Mouse (Mus musculus) G1E (cell line): ENCODE results near the gene Tubb4a.

Source experiments
- CTCF ChIP-seq: IDR thresholded peaks from 2 replicates; pipeline ENCODE4 v1.5.1; 2012; ENCODE audit warnings: low read depth, low read length, inconsistent platforms, mixed read lengths
- GATA1 ChIP-seq: IDR thresholded peaks from 2 replicates; pipeline ENCODE4 v1.6.1; 2012; ENCODE audit warnings: borderline replicate concordance, low read length, inconsistent platforms, mixed read lengths
- GATA2 ChIP-seq: IDR thresholded peaks from 2 replicates; pipeline ENCODE4 v1.6.1; 2012; ENCODE audit warnings: low read depth, low read length, inconsistent platforms, borderline replicate concordance
- POLR2AphosphoS5 ChIP-seq: IDR thresholded peaks from 2 replicates; pipeline ENCODE4 v1.6.1; 2012; ENCODE audit warnings: low read depth, low read length, inconsistent platforms; ENCODE audit not compliant: insufficient replicate concordance
- TAL1 ChIP-seq: conservative IDR thresholded peaks from 2 replicates; pipeline ENCODE4 v1.6.1; 2012; ENCODE audit warnings: low read depth, low read length, inconsistent platforms, mixed read lengths

GRCm38 (mm10) chr17:57098321-57098720 is 10.7 kb upstream of the Tubb4a start:
- TF ChIP-seq CTCF = no peak
- TF ChIP-seq GATA1 = no peak
- no peak for TF ChIP-seq TAL1
- TF ChIP-seq POLR2AphosphoS5 = no peak
- no peak for TF ChIP-seq GATA2
